Mouse (Mus musculus) lung, embryonic 14.5 days (tissue): Measurements from ENCODE around the gene Nckap1l. TPM values are rescaled to one million over a fixed set of nuclear protein-coding genes. Genes with fewer than 3 reads are reported as not detected.
A peak's percentile ranks its signal among the peaks of the same experiment; 100 is the strongest.

Experiments used
- ATAC-seq: fragments of 200-750 bp; cut with Nextera tagmentation; 2 replicates; pipeline ENCODE4 v1.8.0; 2017; ENCODE audit warnings: mild to moderate bottlenecking, moderate TSS enrichment, moderate library complexity; ENCODE audit not compliant: insufficient read depth
- DNase-seq: peaks from one replicate; pipeline ENCODE4 v3.0.0-alpha.2; 2015
- H3K27ac ChIP-seq: fragments of 300-500 bp; sonication (generic); 2 replicates; pipeline ENCODE4 v1.5.1; 2014; ENCODE audit warnings: low read depth, mild to moderate bottlenecking, moderate library complexity
- H3K27me3 ChIP-seq: fragments of 300-500 bp; sonication (generic); 2 replicates; pipeline ENCODE4 v1.6.1; 2014; ENCODE audit warnings: low read length, control low read depth; ENCODE audit not compliant: insufficient read depth
- H3K36me3 ChIP-seq: fragments of 300-500 bp; sonication (generic); 2 replicates; pipeline ENCODE4 v1.6.1; 2014; ENCODE audit warnings: control low read depth; ENCODE audit not compliant: insufficient read depth
- H3K4me1 ChIP-seq: fragments of 300-500 bp; sonication (generic); 2 replicates; pipeline ENCODE4 v1.6.1; 2014; ENCODE audit warnings: antibody characterized with exemption, control low read depth; ENCODE audit not compliant: insufficient read depth
- H3K4me2 ChIP-seq: fragments of 300-500 bp; sonication (generic); 2 replicates; pipeline ENCODE4 v1.6.1; 2014; ENCODE audit warnings: mild to moderate bottlenecking
- H3K4me3 ChIP-seq: fragments of 300-500 bp; sonication (generic); 2 replicates; pipeline ENCODE4 v1.5.1; 2014; ENCODE audit warnings: low read depth, low read length
- H3K9ac ChIP-seq: fragments of 300-500 bp; sonication (generic); 2 replicates; pipeline ENCODE4 v1.6.1; 2014
- H3K9me3 ChIP-seq: fragments of 300-500 bp; sonication (generic); 2 replicates; pipeline ENCODE4 v1.6.1; 2016; ENCODE audit warnings: low read depth, low read length, control low read depth
- CTCF ChIP-seq: IDR thresholded peaks from 2 replicates; pipeline ENCODE4 v1.5.1; 2016; ENCODE audit warnings: antibody characterized with exemption, low read depth
- WGBS: fragments of 180-500 bp; shearing (Covaris S2); extraction: QIAGEN DNeasy Blood & Tissue Kit; methylation state at CpG from one replicate; pipeline ENCODE4 v1.1.7; 2014; 5-methylcytosine and 5-hydroxymethylcytosine counted together
- polyA plus RNA-seq: library from polyadenylated mRNA; unstranded; fragments of >200 nt; fragmentation: Nextera tagmentation; extraction: Ambion mirVana; gene quantifications from 2 replicates; pipeline ENCODE4 v1.2.1, GENCODE M21; 2014

Gene Nckap1l
- polyA plus RNA-seq, 1 experiment from 2014 or later = 2.6 TPM

DNA sequence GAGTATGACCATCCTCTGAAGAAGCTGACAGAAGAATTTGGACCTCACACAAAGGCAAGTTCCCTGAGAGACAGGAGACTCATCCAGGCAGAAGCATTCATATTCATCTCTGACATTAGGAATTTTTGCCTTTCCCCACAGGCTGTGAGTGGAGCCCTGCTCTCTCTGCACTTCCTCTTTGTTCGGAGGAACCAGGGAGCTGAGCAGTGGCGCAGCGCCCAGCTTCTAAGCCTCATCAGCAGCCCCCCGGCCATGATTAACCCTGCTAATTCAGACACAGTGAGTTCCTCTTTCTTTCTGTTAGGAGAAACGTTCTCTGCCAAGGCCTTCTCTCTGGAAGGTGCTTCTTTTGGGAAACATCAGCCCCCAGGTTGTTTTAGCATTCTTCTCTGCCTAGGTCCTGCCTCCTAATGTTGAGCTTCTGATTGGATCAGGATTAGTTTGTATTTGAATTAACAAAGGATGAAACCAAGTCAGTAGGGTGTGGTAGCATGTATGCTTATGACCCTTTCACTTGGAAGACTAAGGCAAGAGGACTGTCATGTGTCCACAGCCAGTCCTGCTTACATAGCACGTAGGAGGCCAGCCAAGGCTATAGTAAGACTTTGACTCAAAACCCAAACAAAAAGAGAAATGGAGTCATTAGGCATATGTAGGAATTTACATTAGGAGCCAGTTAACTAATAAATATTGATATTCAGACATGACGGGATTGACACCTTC lies 9.1 kb downstream of the Nckap1l start:
- Histone ChIP-seq H3K4me1 (no peaks in the 10 kb centered on the region), H3K9ac (no peak overlapping the region), H3K9me3 (no peaks in the 10 kb centered on the region), H3K27me3 (no peaks in the 10 kb centered on the region), H3K4me2 (no peak overlapping the region), H3K4me3 (no peak overlapping the region), H3K27ac (no peak overlapping the region), H3K36me3 (no peaks in the 10 kb centered on the region)
- DNase-seq (peak; percentile 6), ATAC-seq (no peak)
- TF ChIP-seq CTCF = no peak
- 44% methylated on average over 7 of the region's 7 CpGs for WGBS

DNA sequence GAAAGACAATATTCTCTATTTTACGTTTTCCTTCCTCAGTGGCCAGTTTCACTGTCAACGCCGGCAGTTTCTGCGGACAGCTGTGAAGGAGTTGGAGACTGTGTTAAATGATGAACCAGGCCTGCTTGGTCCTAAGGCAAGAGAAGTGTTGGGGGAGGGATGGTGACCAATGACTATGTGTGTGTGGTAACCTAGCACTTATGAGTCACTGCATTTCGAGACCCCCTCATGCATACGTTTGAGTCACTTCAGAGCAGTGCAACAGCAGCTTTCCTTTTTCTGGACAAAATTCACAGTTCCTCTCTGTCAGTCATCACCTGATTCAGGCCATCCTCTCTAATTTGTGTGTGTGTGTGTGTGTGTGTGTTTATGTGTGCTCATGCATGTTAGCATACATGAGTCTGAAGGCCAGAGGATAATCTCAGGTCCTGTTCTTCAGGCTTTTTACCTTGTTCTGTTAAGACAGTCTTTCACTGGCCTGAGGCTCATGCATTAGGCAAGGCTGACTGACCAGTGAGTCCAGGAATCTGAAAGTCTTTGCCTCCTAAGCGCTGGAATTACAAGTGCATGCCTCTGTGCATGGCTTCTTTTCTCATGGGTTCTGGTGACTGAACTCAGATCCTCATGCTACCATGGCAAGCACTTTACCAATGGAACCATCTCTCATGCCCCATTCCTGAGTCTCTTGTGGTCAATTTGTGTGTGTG lies 18.0 kb downstream of the Nckap1l start:
- Histone ChIP-seq H3K9ac (no peak overlapping the region), H3K4me3 (no peak overlapping the region), H3K4me2 (no peak overlapping the region), H3K9me3 (no peaks in the 10 kb centered on the region), H3K27ac (no peak overlapping the region), H3K36me3 (no peaks in the 10 kb centered on the region), H3K4me1 (no peaks in the 10 kb centered on the region), H3K27me3 (no peaks in the 10 kb centered on the region)
- ATAC-seq (no peak), DNase-seq (no peak)
- TF ChIP-seq CTCF = no peak
- 58% methylated on average over 7 of the region's 7 CpGs for WGBS

GRCm38 (mm10) chr15:103472265-103472664 lies 18.7 kb downstream of the Nckap1l start:
- Histone ChIP-seq H3K4me1 (no peaks in the 10 kb centered on the region), H3K9me3 (no peaks in the 10 kb centered on the region), H3K9ac (no peak overlapping the region), H3K27me3 (no peaks in the 10 kb centered on the region), H3K4me3 (no peak overlapping the region), H3K4me2 (no peak overlapping the region), H3K27ac (no peak overlapping the region), H3K36me3 (no peaks in the 10 kb centered on the region)
- 63% methylated on average over 3 of the region's 3 CpGs for WGBS
- no peak for DNase-seq
- ATAC-seq = no peak
- no peak for TF ChIP-seq CTCF

GRCm38 (mm10) chr15:103473182-103473581 lies 19.6 kb downstream of the Nckap1l start:
- H3K9me3 ChIP-seq = no peaks in the 10 kb centered on the region
- DNase-seq (no peak), ATAC-seq (no peak)
- no peak overlapping the region for H3K4me2 ChIP-seq
- WGBS = 72% methylated on average over 7 of the region's 7 CpGs
- H3K27ac ChIP-seq = no peak overlapping the region
- TF ChIP-seq CTCF = no peak
- no peaks in the 10 kb centered on the region for H3K27me3 ChIP-seq
- H3K4me1 ChIP-seq = no peaks in the 10 kb centered on the region
- no peak overlapping the region for H3K4me3 ChIP-seq
- no peak overlapping the region for H3K9ac ChIP-seq
- no peaks in the 10 kb centered on the region for H3K36me3 ChIP-seq

DNA sequence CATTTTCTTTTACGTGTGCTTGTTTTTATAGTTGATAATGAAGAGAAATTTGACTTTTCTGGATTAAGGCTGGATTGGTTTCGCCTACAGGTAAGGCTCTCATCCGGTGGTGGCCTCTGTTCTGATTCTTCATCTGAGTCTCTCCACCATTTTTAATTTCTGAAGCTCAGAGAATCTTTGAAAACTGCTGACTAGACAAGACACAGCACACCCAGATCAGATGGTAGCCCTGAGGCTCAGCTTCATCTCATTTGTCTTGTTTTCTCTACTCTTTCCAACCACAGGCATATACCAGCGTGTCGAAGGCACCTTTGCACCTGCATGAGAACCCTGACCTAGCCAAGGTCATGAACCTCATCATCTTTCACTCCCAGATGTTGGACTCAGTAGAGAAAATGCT lies 20.2 kb downstream of the Nckap1l start:
- H3K4me3 ChIP-seq = no peak overlapping the region
- DNase-seq (no peak), ATAC-seq (no peak)
- no peak overlapping the region for H3K27ac ChIP-seq
- H3K27me3 ChIP-seq = no peaks in the 10 kb centered on the region
- no peak for TF ChIP-seq CTCF
- H3K9ac ChIP-seq = no peak overlapping the region
- no peaks in the 10 kb centered on the region for H3K9me3 ChIP-seq
- WGBS = 80% methylated on average over 5 of the region's 5 CpGs
- no peaks in the 10 kb centered on the region for H3K4me1 ChIP-seq
- no peaks in the 10 kb centered on the region for H3K36me3 ChIP-seq
- no peak overlapping the region for H3K4me2 ChIP-seq

GRCm38 (mm10) chr15:103479080-103479606 lies 25.5 kb downstream of the Nckap1l start:
- no peaks in the 10 kb centered on the region for H3K4me1 ChIP-seq
- H3K36me3 ChIP-seq = no peaks in the 10 kb centered on the region
- no peaks in the 10 kb centered on the region for H3K27me3 ChIP-seq
- 49% methylated on average over 1 of the region's 1 CpGs for WGBS
- H3K4me3 ChIP-seq = no peak overlapping the region
- ATAC-seq = no peak
- H3K27ac ChIP-seq = no peak overlapping the region
- TF ChIP-seq CTCF = no peak
- no peaks in the 10 kb centered on the region for H3K9me3 ChIP-seq
- no peak overlapping the region for H3K9ac ChIP-seq
- DNase-seq = no peak
- no peak overlapping the region for H3K4me2 ChIP-seq

- Histone ChIP-seq H3K36me3 (no peaks in the 10 kb centered on the region), H3K27me3 (no peaks in the 10 kb centered on the region), H3K4me2 (no peak overlapping the region), H3K27ac (no peak overlapping the region), H3K4me3 (no peak overlapping the region), H3K9ac (no peak overlapping the region), H3K4me1 (no peaks in the 10 kb centered on the region), H3K9me3 (no peaks in the 10 kb centered on the region)
- DNase-seq (no peak), ATAC-seq (no peak)
- TF ChIP-seq CTCF = no peak
- 67% methylated on average over 2 of the region's 2 CpGs for WGBS
Observed at GRCm38 (mm10) chr15:103480129-103480528, 26.5 kb downstream of the Nckap1l start.
